27 mouse cellular contexts compared by ENCODE assay signal in genomic region chr6:142424976-142425375, GRCm38 (mm10). TPM values are rescaled to one million over a fixed set of nuclear protein-coding genes. Genes with fewer than 3 reads are reported as not detected.
DNase-seq lines count a peak whose midpoint lies in the region; ATAC-seq and TF ChIP-seq lines count a peak whose summit lies in the region.
"Had no signal": no experiment of that assay in that cellular context is flagged by ENCODE, and none has a peak within 500 bp of the region (broad histone marks: within the 10 kb centered on the region; RNA-seq: fewer than 3 reads in every experiment).

No protein-coding gene starts in this region.

- no peaks in the 10 kb centered on the region for H3K36me3 ChIP-seq in heart, embryonic 11.5 days (ENCODE audit: control insufficient read depth, insufficient read depth, low read length)
- no peaks in the 10 kb centered on the region for H3K36me3 ChIP-seq in kidney, adult 2 months (ENCODE audit: control insufficient read depth, insufficient read depth, low read length)
- H3K36me3 ChIP-seq: embryonic facial prominence, embryonic 13.5 days; embryonic facial prominence, embryonic 15.5 days; forebrain, embryonic 10.5 days; forebrain, embryonic 12.5 days; G1E had no signal

- no peak overlapping the region for H3K9ac ChIP-seq in heart, embryonic 11.5 days (ENCODE audit: low read depth, low read length)
- H3K9ac ChIP-seq: embryonic facial prominence, embryonic 13.5 days; embryonic facial prominence, embryonic 15.5 days; forebrain, embryonic 12.5 days had no signal

- TF ChIP-seq POLR2A in kidney, adult 2 months (IDR thresholded peaks at IDR 0.05; ENCODE audit: low read depth, low read length) = no peak

- no peak overlapping the region for H3K4me2 ChIP-seq in heart, embryonic 11.5 days
- H3K4me2 ChIP-seq: embryonic facial prominence, embryonic 13.5 days; embryonic facial prominence, embryonic 15.5 days; forebrain, embryonic 12.5 days had no signal

- no peaks in the 10 kb centered on the region for H3K27me3 ChIP-seq in heart, embryonic 11.5 days (ENCODE audit: control insufficient read depth, insufficient read depth, low read length)
- no peaks in the 10 kb centered on the region for H3K27me3 ChIP-seq in kidney, adult 2 months (replicated peaks; ENCODE audit: control insufficient read depth, insufficient read depth, low read length)
- H3K27me3 ChIP-seq: CH12.LX; embryonic facial prominence, embryonic 13.5 days; embryonic facial prominence, embryonic 15.5 days; forebrain, embryonic 12.5 days had no signal

- H3K27ac ChIP-seq in heart, embryonic 11.5 days (ENCODE audit: low read depth, low read length) = no peak overlapping the region
- H3K27ac ChIP-seq in kidney, adult 2 months (ENCODE audit: insufficient read depth, low read depth, low read length) = no peak overlapping the region
- H3K27ac ChIP-seq: embryonic facial prominence, embryonic 13.5 days; embryonic facial prominence, embryonic 15.5 days; forebrain, embryonic 10.5 days; forebrain, embryonic 12.5 days had no signal

- no peak for ATAC-seq in heart, embryonic 11.5 days (replicated peaks; ENCODE audit: insufficient number of reproducible peaks, low FRiP score, low TSS enrichment)
- ATAC-seq: CD4-positive, CD25-positive, alpha-beta regulatory T cell, adult 4 months; forebrain, embryonic 14.5 days; forebrain, embryonic 16.5 days had no signal

- no peaks in the 10 kb centered on the region for H3K4me1 ChIP-seq in heart, embryonic 11.5 days (ENCODE audit: control insufficient read depth, insufficient read depth, low read length)
- no peaks in the 10 kb centered on the region for H3K4me1 ChIP-seq in kidney, adult 2 months (ENCODE audit: control insufficient read depth, insufficient read depth, low read length)
- H3K4me1 ChIP-seq: embryonic facial prominence, embryonic 13.5 days; embryonic facial prominence, embryonic 15.5 days; forebrain, embryonic 12.5 days had no signal

- peak; percentile 40 for DNase-seq in Muller cell, postnatal 12 days (ENCODE audit: inconsistent ontology term)
- peak; percentile 9 for DNase-seq in retina, adult 2 months (ENCODE audit: low read depth, low spot score)
- peak; percentile 86 for DNase-seq in retina, postnatal 1 day
- no peak for DNase-seq in kidney, adult 2 months
- DNase-seq in cerebellum, adult 8-10 months = no peak
- DNase-seq: adrenal gland, adult 8-10 months; adrenal gland, postnatal 14 days; adrenal gland, postnatal 36 days; B cell, adult 2 months; cerebellum, adult 11-12 months; cerebellum, adult 2 months; cerebellum, adult 9-11 months; cerebellum, postnatal 14 days; cerebellum, postnatal 36 days; embryo, embryonic 11 days had no signal

- H3K9me3 ChIP-seq in heart, embryonic 11.5 days (replicated peaks; ENCODE audit: control insufficient read depth, low read length) = no peaks in the 10 kb centered on the region
- H3K9me3 ChIP-seq: embryonic facial prominence, embryonic 13.5 days; embryonic facial prominence, embryonic 15.5 days; forebrain, embryonic 10.5 days; forebrain, embryonic 12.5 days; G1E had no signal

- no peak overlapping the region for H3K4me3 ChIP-seq in heart, embryonic 11.5 days (ENCODE audit: low read depth, low read length)
- no peak overlapping the region for H3K4me3 ChIP-seq in kidney, adult 2 months (ENCODE audit: insufficient read depth, low read depth, low read length)
- H3K4me3 ChIP-seq: embryonic facial prominence, embryonic 13.5 days; embryonic facial prominence, embryonic 15.5 days; erythroblast, embryonic 14.5 days; forebrain, embryonic 10.5 days; forebrain, embryonic 12.5 days had no signal

- TF ChIP-seq CTCF in kidney, adult 2 months (conservative IDR thresholded peaks at IDR 0.05; ENCODE audit: insufficient read depth, insufficient read length, low read depth, low read length) = no peak

- whole genome bisulfite sequencing in heart, embryonic 11.5 days (ENCODE audit: insufficient replicate concordance) = 80% methylated on average over 7 of the region's 7 CpGs
- WGBS in kidney, adult 2 months = 47% methylated on average over 7 of the region's 7 CpGs

RNA-seq across cellular contexts. Expression of gene Spx, which starts 11.7 kb away (rescaled TPM):
- polyA plus RNA-seq in heart, embryonic 11.5 days (2014; fragmentation: Nextera tagmentation; extraction: Ambion mirVana) = 1.4 TPM in 1 of 2 replicates, not detected in the other
- 0.14 and 0.30 TPM in 2 replicates for polyA plus RNA-seq in kidney, adult 2 months (2012; rRNA removed)
- polyA plus RNA-seq: erythroblast, embryonic 14.5 days; G1E had no signal

RNA-seq across cellular contexts. Expression of gene Golt1b, which starts 38.0 kb away (rescaled TPM):
- 93.5 and 97.9 TPM in 2 replicates for polyA plus RNA-seq in heart, embryonic 11.5 days (2014; fragmentation: Nextera tagmentation; extraction: Ambion mirVana)
- polyA plus RNA-seq in kidney, adult 2 months (2012; rRNA removed) = 4.6 and 5.5 TPM in 2 replicates

RNA-seq across cellular contexts. Expression of gene Recql, which starts 38.1 kb away (rescaled TPM):
- 21.9 and 29.5 TPM in 2 replicates for polyA plus RNA-seq in heart, embryonic 11.5 days (2014; fragmentation: Nextera tagmentation; extraction: Ambion mirVana)
- polyA plus RNA-seq in kidney, adult 2 months (2012; rRNA removed) = 2.6 and 4.4 TPM in 2 replicates

RNA-seq across cellular contexts. Expression of gene Gys2, which starts 47.9 kb away (rescaled TPM):
- 0.36 TPM in 1 of 2 replicates, not detected in the other for polyA plus RNA-seq in heart, embryonic 11.5 days (2014; fragmentation: Nextera tagmentation; extraction: Ambion mirVana)
- polyA plus RNA-seq in kidney, adult 2 months (2012; rRNA removed) = 11.5 and 14.8 TPM in 2 replicates
- polyA plus RNA-seq: CD4-positive, CD25-positive, alpha-beta regulatory T cell, adult 4 months; embryonic facial prominence, embryonic 11.5 days; embryonic facial prominence, embryonic 13.5 days; erythroblast, embryonic 14.5 days; forebrain, embryonic 10.5 days; forebrain, embryonic 12.5 days; forebrain, embryonic 14.5 days; forebrain, embryonic 16.5 days; G1E had no signal

Comparison
In these comparisons a context has a peak if more than half of its experiments do, and no peak if none do; other contexts are left out.
1. DNase-seq: peak in Muller cell, postnatal 12 days (single experiment), retina, adult 2 months (single experiment) and retina, postnatal 1 day (single experiment); none in kidney, adult 2 months (single experiment) and cerebellum, adult 8-10 months (single experiment).
2. RNA of gene Golt1b, which starts 38.0 kb away (polyA plus RNA-seq): 93.5 to 97.9 TPM in heart, embryonic 11.5 days; 4.6 to 5.5 TPM in kidney, adult 2 months; every median in the first group is over 10 times any median in the second.